Mouse (Mus musculus) cerebellum, postnatal 10 days (tissue): ENCODE results near the gene Cc2d2b.
A peak's percentile ranks its signal among the peaks of the same experiment; 100 is the strongest.

ENCODE experiments used
- DNase-seq, 2 experiments: peaks; one replicate each; pipeline ENCODE4 v3.0.0; 2021; ENCODE audit warnings: mixed read lengths in 2 of 2

The Cc2d2b gene

DNA sequence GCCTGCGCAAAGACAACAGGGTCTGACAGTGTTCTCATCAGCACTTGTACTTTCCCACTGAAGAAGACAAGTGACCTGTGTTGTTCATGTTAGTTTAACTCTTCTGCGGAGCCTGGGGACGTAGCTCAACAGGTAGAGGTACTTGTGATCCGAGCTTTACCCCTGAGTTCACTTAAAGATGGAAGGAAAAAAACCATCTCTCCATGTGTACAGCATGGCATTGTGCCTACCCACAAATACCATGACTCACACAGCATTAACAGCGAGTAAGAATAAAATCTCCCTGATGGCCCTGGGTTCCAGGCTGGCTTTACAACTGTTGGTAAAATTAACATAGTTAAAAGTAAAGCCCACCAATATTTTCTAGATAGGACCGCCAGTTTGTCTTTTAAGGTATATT is 85.9 kb downstream of the Cc2d2b start:
- DNase-seq, result no peak

GRCm38 (mm10) chr19:40838205-40838604 is 89.7 kb downstream of the Cc2d2b start:
- DNase-seq, result no peak

DNA sequence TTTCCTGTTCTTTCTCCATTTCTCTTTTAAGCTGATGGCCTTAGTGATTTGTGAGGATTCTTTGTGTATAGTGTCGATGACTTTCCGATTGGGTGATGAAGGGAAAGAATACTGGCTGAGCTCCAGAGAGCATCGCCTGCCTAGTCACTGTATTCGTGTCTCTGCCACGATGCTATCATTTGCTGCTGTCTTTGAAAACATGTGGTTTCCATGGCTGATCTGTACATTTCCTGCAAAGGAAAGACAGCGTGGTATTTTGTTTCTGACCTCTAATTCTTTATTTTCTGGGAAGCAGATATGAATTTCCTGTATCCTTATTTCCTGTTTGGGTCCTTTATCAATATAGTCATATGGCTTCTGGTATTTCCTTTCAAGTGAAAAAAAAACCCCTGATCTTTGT is 91.8 kb downstream of the Cc2d2b start:
- DNase-seq, result no peak

- DNase-seq, result no peak
Observed at GRCm38 (mm10) chr19:40841083-40841482, 92.5 kb downstream of the Cc2d2b start.

GRCm38 (mm10) chr19:40841593-40841992 is 93.0 kb downstream of the Cc2d2b start:
- no peak for DNase-seq

- DNase-seq, result no peak
Observed at GRCm38 (mm10) chr19:40844731-40845130, 96.2 kb downstream of the Cc2d2b start.

GRCm38 (mm10) chr19:40849391-40849790 is 100.8 kb downstream of the Cc2d2b start:
- no peak for DNase-seq

GRCm38 (mm10) chr19:40859555-40859954 is 111.0 kb downstream of the Cc2d2b start:
- DNase-seq, result peak; percentile 85 to 86

DNA sequence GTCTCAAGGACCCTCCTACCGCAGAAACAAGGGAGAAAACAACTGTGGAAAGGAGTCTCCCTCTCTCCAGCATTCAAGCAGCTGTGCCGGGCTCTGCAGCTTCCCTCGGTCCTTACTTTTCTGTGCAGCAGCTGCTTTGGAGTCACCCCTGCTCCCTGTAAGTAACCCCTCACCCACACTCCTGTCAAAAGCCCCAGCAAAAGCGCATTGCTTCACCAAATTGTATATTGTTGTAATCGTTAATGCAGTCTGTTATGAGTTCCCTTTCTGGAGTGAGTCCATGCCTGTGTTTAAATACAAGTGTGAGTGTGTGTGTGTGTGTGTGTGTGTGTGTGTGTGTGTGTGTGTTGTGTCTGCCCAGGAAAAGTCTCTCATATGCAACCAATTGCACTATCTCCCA is 119.7 kb downstream of the Cc2d2b start:
- DNase-seq, result no peak

- no peak for DNase-seq
Observed at GRCm38 (mm10) chr19:40869425-40870105, 121.0 kb downstream of the Cc2d2b start.

GRCm38 (mm10) chr19:40872955-40873665 is 124.6 kb downstream of the Cc2d2b start:
- peak; percentile 97 to 98 for DNase-seq
